Mouse (Mus musculus): ENCODE data around the gene Wdfy2. TPM values are rescaled to one million over a fixed set of nuclear protein-coding genes. Genes with fewer than 3 reads are reported as not detected.

Wdfy2 gene
- polyA plus RNA-seq, 1 experiment from 2014 or later: 13.1 TPM

DNA sequence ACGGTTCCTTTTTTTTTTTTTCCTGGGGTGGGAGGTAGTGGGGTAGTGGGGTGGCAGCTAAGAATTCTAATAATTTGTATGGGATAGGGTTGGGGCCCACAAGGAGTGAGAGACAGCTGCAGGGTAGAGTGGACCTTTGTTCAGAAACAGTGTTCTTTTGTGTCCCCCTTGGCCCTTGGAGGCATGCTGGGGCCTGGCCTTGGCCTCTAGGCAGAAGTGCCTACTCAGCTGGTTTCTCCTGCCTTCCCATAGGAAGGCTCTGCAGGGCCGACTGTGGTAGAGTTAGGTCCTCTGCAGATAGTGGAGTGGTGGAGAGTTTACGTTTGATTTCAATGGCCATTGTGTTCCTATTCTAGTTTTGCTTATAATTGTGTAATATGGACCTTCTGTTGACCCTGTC is 30.8 kb downstream of the Wdfy2 start:
- ATAC-seq (ENCODE audit: low read depth): peak; percentile 28; the same call in 1 of the 2 replicates
- Histone ChIP-seq H3K4me1 (ENCODE audit: control insufficient read depth, insufficient read depth, low read length) (no peaks in the 10 kb centered on the region), H3K4me2 (ENCODE audit: low read depth, low read length) (no peak overlapping the region), H3K9ac (replicated peaks; ENCODE audit: low read depth, low read length) (no peak overlapping the region), H3K36me3 (ENCODE audit: control insufficient read depth, insufficient read depth, low read length) (no peaks in the 10 kb centered on the region), H3K4me3 (ENCODE audit: low read depth, low read length) (no peak overlapping the region), H3K27ac (ENCODE audit: low read depth, low read length) (no peak overlapping the region), H3K9me3 (ENCODE audit: control insufficient read depth, low read length) (no peaks in the 10 kb centered on the region; the same call in 1 of the 2 replicates), H3K27me3 (ENCODE audit: control insufficient read depth, insufficient read depth, low read length) (no peaks in the 10 kb centered on the region)
- 65% methylated on average over 3 of the region's 3 CpGs for WGBS

DNA sequence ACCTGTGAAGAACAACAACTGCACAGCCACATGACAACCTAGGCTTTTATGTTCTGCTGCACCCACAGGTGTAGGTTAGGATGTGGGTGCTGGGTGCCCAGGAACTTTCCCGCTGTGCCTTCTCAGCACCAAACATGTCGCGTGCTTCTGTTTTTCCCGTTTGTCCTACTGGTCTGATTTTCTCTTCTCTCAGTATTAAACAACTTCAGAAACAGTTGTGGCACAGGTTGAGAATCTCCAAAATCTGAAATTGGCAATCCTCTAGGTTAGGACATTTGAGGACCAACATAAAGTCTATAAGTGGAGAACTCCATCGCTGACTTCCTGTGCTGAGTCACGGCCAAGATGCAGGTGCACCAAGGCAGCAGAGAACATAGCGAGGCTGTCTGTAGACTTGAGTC is 32.8 kb downstream of the Wdfy2 start:
- no peak overlapping the region for H3K4me2 ChIP-seq (ENCODE audit: low read depth, low read length)
- ATAC-seq (ENCODE audit: low read depth): no peak
- WGBS: 99% methylated on average over 7 of the region's 7 CpGs

GRCm38 (mm10) chr14:62871431-62871830 is 34.0 kb downstream of the Wdfy2 start:
- WGBS: over 99% methylated on average over 5 of the region's 5 CpGs
- H3K27ac ChIP-seq (ENCODE audit: low read depth, low read length): no peak overlapping the region

More for the DNA sequence above, 32.8 kb downstream of the Wdfy2 start:
- Histone ChIP-seq H3K9me3 (ENCODE audit: control insufficient read depth, low read length) (no peaks in the 10 kb centered on the region; the same call in 1 of the 2 replicates), H3K27ac (ENCODE audit: low read depth, low read length) (no peak overlapping the region), H3K9ac (replicated peaks; ENCODE audit: low read depth, low read length) (no peak overlapping the region), H3K36me3 (ENCODE audit: control insufficient read depth, insufficient read depth, low read length) (no peaks in the 10 kb centered on the region), H3K4me3 (ENCODE audit: low read depth, low read length) (no peak overlapping the region), H3K4me1 (ENCODE audit: control insufficient read depth, insufficient read depth, low read length) (no peaks in the 10 kb centered on the region), H3K27me3 (ENCODE audit: control insufficient read depth, insufficient read depth, low read length) (no peaks in the 10 kb centered on the region)

DNA sequence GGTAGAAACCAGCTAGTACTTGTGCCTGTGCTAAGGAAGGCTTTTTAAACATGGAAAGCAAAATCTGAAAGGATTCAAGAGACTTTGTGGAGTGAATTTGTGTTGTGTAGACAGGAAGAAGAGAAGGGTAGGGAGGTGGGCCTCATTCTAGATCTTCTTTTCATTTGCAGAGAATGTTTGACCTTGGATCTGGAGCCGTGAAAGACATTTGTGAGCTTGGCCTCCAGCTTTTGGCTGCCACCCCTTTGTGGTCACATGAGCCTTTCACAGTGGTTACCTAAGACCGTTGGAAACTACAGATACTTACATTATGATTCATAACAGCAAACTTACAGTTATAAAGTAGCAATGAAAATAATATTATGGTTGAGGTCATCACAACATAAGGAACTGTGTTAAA is 34.5 kb downstream of the Wdfy2 start:
- no peaks in the 10 kb centered on the region for H3K27me3 ChIP-seq (ENCODE audit: control insufficient read depth, insufficient read depth, low read length)
- ATAC-seq (ENCODE audit: low read depth): no peak
- no peak overlapping the region for H3K4me2 ChIP-seq (ENCODE audit: low read depth, low read length)
- WGBS: 86% methylated on average over 2 of the region's 2 CpGs
- H3K4me1 ChIP-seq (ENCODE audit: control insufficient read depth, insufficient read depth, low read length): no peaks in the 10 kb centered on the region
- no peaks in the 10 kb centered on the region for H3K36me3 ChIP-seq (ENCODE audit: control insufficient read depth, insufficient read depth, low read length)
- no peak overlapping the region for H3K9ac ChIP-seq (replicated peaks; ENCODE audit: low read depth, low read length)
- H3K4me3 ChIP-seq (ENCODE audit: low read depth, low read length): no peak overlapping the region
- no peaks in the 10 kb centered on the region; the same call in 1 of the 2 replicates for H3K9me3 ChIP-seq (ENCODE audit: control insufficient read depth, low read length)
- H3K27ac ChIP-seq (ENCODE audit: low read depth, low read length): no peak overlapping the region

More at GRCm38 (mm10) chr14:62871431-62871830, 34.0 kb downstream of the Wdfy2 start:
- no peaks in the 10 kb centered on the region for H3K27me3 ChIP-seq (ENCODE audit: control insufficient read depth, insufficient read depth, low read length)
- no peaks in the 10 kb centered on the region for H3K36me3 ChIP-seq (ENCODE audit: control insufficient read depth, insufficient read depth, low read length)
- no peaks in the 10 kb centered on the region for H3K4me1 ChIP-seq (ENCODE audit: control insufficient read depth, insufficient read depth, low read length)
- no peak for ATAC-seq (ENCODE audit: low read depth)
- no peaks in the 10 kb centered on the region; the same call in 1 of the 2 replicates for H3K9me3 ChIP-seq (ENCODE audit: control insufficient read depth, low read length)
- H3K9ac ChIP-seq (replicated peaks; ENCODE audit: low read depth, low read length): no peak overlapping the region
- H3K4me2 ChIP-seq (ENCODE audit: low read depth, low read length): no peak overlapping the region
- H3K4me3 ChIP-seq (ENCODE audit: low read depth, low read length): no peak overlapping the region

GRCm38 (mm10) chr14:62873820-62874219 is 36.3 kb downstream of the Wdfy2 start:
- H3K9ac ChIP-seq (replicated peaks; ENCODE audit: low read depth, low read length): no peak overlapping the region
- WGBS: 21% methylated on average over 4 of the region's 4 CpGs
- no peaks in the 10 kb centered on the region for H3K27me3 ChIP-seq (ENCODE audit: control insufficient read depth, insufficient read depth, low read length)
- no peaks in the 10 kb centered on the region for H3K36me3 ChIP-seq (ENCODE audit: control insufficient read depth, insufficient read depth, low read length)
- H3K27ac ChIP-seq (ENCODE audit: low read depth, low read length): no peak overlapping the region
- H3K4me2 ChIP-seq (ENCODE audit: low read depth, low read length): no peak overlapping the region
- ATAC-seq (ENCODE audit: low read depth): no peak
- no peaks in the 10 kb centered on the region; the same call in 1 of the 2 replicates for H3K9me3 ChIP-seq (ENCODE audit: control insufficient read depth, low read length)
- peaks cover 4% of the 10 kb centered on the region; the same call in 1 of the 2 replicates for H3K4me1 ChIP-seq (ENCODE audit: control insufficient read depth, insufficient read depth, low read length)
- H3K4me3 ChIP-seq (ENCODE audit: low read depth, low read length): no peak overlapping the region

- Histone ChIP-seq H3K9me3 (ENCODE audit: control insufficient read depth, low read length) (no peaks in the 10 kb centered on the region; the same call in 1 of the 2 replicates), H3K27ac (ENCODE audit: low read depth, low read length) (no peak overlapping the region), H3K36me3 (ENCODE audit: control insufficient read depth, insufficient read depth, low read length) (no peaks in the 10 kb centered on the region), H3K9ac (replicated peaks; ENCODE audit: low read depth, low read length) (no peak overlapping the region), H3K27me3 (ENCODE audit: control insufficient read depth, insufficient read depth, low read length) (no peaks in the 10 kb centered on the region), H3K4me1 (ENCODE audit: control insufficient read depth, insufficient read depth, low read length) (peaks cover 5% of the 10 kb centered on the region; the same call in 1 of the 2 replicates), H3K4me2 (ENCODE audit: low read depth, low read length) (no peak overlapping the region), H3K4me3 (ENCODE audit: low read depth, low read length) (no peak overlapping the region)
- 17% methylated on average over 8 of the region's 8 CpGs for WGBS
- ATAC-seq (ENCODE audit: low read depth): peak; percentile 63; the same call in 1 of the 2 replicates
Measured at GRCm38 (mm10) chr14:62874348-62874747, 36.9 kb downstream of the Wdfy2 start.

DNA sequence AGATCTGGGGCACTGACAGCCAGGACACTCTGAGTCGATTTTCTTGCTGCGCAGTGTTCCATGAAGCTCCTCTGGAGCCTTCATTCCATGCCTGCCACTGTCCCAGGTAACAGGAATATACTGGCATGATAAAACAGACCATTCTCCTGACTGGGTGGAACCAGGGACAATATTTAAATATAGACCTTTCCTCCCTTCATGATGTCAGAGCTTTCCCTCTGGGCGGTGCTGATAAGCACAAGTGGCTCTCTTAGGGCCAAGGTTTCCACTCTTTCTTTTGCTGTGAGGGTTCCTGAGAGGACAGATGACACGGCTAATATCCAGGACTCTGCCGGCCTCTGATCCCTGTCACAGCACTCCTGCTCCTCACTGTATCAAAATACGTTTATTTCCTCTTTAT is 40.6 kb downstream of the Wdfy2 start:
- 78% methylated on average over 6 of the region's 6 CpGs for WGBS
- H3K9me3 ChIP-seq (ENCODE audit: control insufficient read depth, low read length): no peaks in the 10 kb centered on the region
- H3K4me3 ChIP-seq (ENCODE audit: low read depth, low read length): no peak overlapping the region
- H3K4me1 ChIP-seq (ENCODE audit: control insufficient read depth, insufficient read depth, low read length): peaks cover 20% of the 10 kb centered on the region
- ATAC-seq (ENCODE audit: low read depth): no peak
- H3K27ac ChIP-seq (ENCODE audit: low read depth, low read length): no peak overlapping the region
- no peak overlapping the region for H3K9ac ChIP-seq (replicated peaks; ENCODE audit: low read depth, low read length)
- no peaks in the 10 kb centered on the region for H3K27me3 ChIP-seq (ENCODE audit: control insufficient read depth, insufficient read depth, low read length)
- no peak overlapping the region for H3K4me2 ChIP-seq (ENCODE audit: low read depth, low read length)
- no peaks in the 10 kb centered on the region for H3K36me3 ChIP-seq (ENCODE audit: control insufficient read depth, insufficient read depth, low read length)

DNA sequence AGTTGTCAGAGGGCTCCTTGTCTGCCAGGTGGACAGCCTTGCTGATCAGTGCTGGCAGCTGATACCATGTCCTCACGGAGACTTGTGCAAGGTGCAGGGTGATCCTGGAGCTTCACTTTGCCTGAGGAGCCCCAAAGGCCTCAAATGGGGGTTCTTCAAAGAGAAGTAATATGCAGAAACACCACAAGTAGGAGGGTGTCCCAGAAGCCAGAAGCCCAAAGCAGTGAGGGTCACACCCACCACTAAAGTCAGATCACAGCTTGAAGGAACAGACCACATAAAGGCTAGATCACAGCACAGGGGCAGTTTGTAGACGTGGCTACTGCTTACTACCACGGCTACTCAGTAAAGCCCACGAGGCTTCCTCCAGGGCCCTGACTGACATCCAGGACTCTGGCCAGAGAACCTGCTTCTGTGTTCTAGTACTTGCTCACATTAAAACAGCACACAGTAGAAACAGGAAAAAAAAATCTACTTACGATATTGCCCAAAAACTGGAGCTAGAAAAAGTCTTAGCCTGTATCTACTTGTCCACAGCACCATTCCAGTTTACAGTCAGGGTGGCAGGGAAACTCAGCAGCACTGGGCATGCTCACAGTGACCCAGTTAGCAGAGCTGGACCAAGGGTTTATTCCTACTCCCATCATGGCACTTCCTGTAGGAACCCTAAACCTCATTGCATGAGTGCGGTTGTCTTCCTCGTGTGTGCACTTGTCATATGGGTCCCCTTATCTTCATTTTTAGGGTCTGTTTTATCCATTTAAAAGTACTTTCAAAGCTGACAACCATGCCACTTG is 41.4 kb downstream of the Wdfy2 start:
- Histone ChIP-seq H3K4me1 (ENCODE audit: control insufficient read depth, insufficient read depth, low read length) (peaks cover 20% of the 10 kb centered on the region), H3K4me3 (ENCODE audit: low read depth, low read length) (no peak overlapping the region), H3K27ac (ENCODE audit: low read depth, low read length) (no peak overlapping the region), H3K36me3 (ENCODE audit: control insufficient read depth, insufficient read depth, low read length) (no peaks in the 10 kb centered on the region), H3K9ac (replicated peaks; ENCODE audit: low read depth, low read length) (0 out of 2 replicates have a peak overlapping the region, but pooled peaks have one; percentile 7), H3K27me3 (ENCODE audit: control insufficient read depth, insufficient read depth, low read length) (no peaks in the 10 kb centered on the region), H3K4me2 (ENCODE audit: low read depth, low read length) (no peak overlapping the region), H3K9me3 (ENCODE audit: control insufficient read depth, low read length) (no peaks in the 10 kb centered on the region)
- WGBS: 56% methylated on average over 7 of the region's 7 CpGs
- ATAC-seq (ENCODE audit: low read depth): no peak

- H3K27me3 ChIP-seq (ENCODE audit: control insufficient read depth, insufficient read depth, low read length): no peaks in the 10 kb centered on the region
- H3K9me3 ChIP-seq (ENCODE audit: control insufficient read depth, low read length): no peaks in the 10 kb centered on the region
- H3K9ac ChIP-seq (replicated peaks; ENCODE audit: low read depth, low read length): no peak overlapping the region
- H3K4me1 ChIP-seq (ENCODE audit: control insufficient read depth, insufficient read depth, low read length): peaks cover 20% of the 10 kb centered on the region
- 16% methylated on average over 5 of the region's 5 CpGs for WGBS
- ATAC-seq (ENCODE audit: low read depth): peak; percentile 84
- H3K4me3 ChIP-seq (ENCODE audit: low read depth, low read length): no peak overlapping the region
- H3K4me2 ChIP-seq (ENCODE audit: low read depth, low read length): peak overlapping the region; percentile 9; the same call in 1 of the 2 replicates
- H3K27ac ChIP-seq (ENCODE audit: low read depth, low read length): peak overlapping the region; percentile 56
- no peaks in the 10 kb centered on the region for H3K36me3 ChIP-seq (ENCODE audit: control insufficient read depth, insufficient read depth, low read length)
Measured at GRCm38 (mm10) chr14:62879497-62879896, 42.0 kb downstream of the Wdfy2 start.

Data from neural tube, embryonic 14.5 days (tissue).